Mouse (Mus musculus): Measurements from ENCODE around the gene Pds5b.
"Not testable (repeated sequence)": the region's sequence is repeated elsewhere in the genome, so short reads cannot be mapped to it uniquely, and the experiment has no call there.

DNA sequence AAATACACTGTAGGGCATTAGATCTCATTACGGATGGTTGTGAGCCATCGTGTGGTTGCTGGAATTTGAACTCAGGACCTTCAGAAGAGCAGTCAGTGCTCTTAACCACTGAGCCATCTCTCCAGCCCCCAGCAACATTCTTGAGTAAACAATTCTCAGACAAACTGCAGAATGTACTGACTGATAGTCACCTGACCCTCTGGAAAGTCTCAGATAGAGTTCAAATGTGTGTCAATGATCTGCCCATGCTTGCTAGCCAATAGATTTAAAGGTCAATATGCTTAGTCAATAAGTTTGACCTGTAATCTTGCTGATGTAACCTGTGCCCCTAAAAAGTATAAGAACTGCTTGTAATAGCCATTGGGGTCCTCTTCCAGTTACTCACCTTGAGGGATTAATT is 178.6 kb downstream of the Pds5b start:
- not testable (repeated sequence) for TF ChIP-seq CTCF (IDR thresholded peaks at IDR 0.05; ENCODE audit: low read depth, low read length); POLR2A (IDR thresholded peaks at IDR 0.05; ENCODE audit: extremely low read depth, insufficient read depth, low read length)
